Mouse (Mus musculus) CH12.LX (cell line): ENCODE data around the gene Smim6. TPM values are rescaled to one million over a fixed set of nuclear protein-coding genes. Genes with fewer than 3 reads are reported as not detected.
A peak's percentile ranks its signal among the peaks of the same experiment; 100 is the strongest.

Experiments
- DNase-seq: peaks from one replicate; pipeline ENCODE4 v3.0.0-alpha.2; 2013; ENCODE audit errors: extremely low read depth
- H3K27ac ChIP-seq: 2 replicates; pipeline ENCODE4 v1.5.1; 2012; ENCODE audit warnings: low read depth, mild to moderate bottlenecking, control low read depth, moderate library complexity; ENCODE audit not compliant: insufficient read depth
- H3K27me3 ChIP-seq: replicated peaks from 2 replicates; pipeline ENCODE3; 2012; ENCODE audit warnings: inconsistent platforms
- H3K36me3 ChIP-seq, 2 experiments: replicated peaks in 1 of 2; 2 replicates each; pipeline versions ENCODE3 to v1.6.1; 2012; ENCODE audit warnings: inconsistent platforms in 1 of 2, low read length in 1 of 2, mild to moderate bottlenecking in 1 of 2, mixed read lengths in 1 of 2, moderate library complexity in 1 of 2; ENCODE audit not compliant: control insufficient read depth in 1 of 2, insufficient read depth in 1 of 2
- H3K4me1 ChIP-seq, 2 experiments: 2 replicates each; pipeline ENCODE4 v1.6.1; 2012; ENCODE audit warnings: inconsistent platforms in 1 of 2, moderate library complexity in 1 of 2; ENCODE audit not compliant: insufficient read depth in 2 of 2, control insufficient read depth in 1 of 2
- H3K4me2 ChIP-seq: 2 replicates; pipeline ENCODE4 v1.6.1; 2012; ENCODE audit warnings: low read depth, mild to moderate bottlenecking, control low read depth; ENCODE audit not compliant: poor library complexity, insufficient read depth, severe bottlenecking
- H3K4me3 ChIP-seq, 3 experiments: fragments of 150-350 bp in 1 of 3; sonication (generic) in 1 of 3; replicated peaks in 1 of 3; 2 replicates each; pipeline versions ENCODE3 to v1.5.1; 2011 to 2012; ENCODE audit warnings: low read depth in 2 of 3, low read length in 2 of 3, mild to moderate bottlenecking in 2 of 3, moderate library complexity in 2 of 3, control low read depth in 1 of 3, improper control_type of control experiment in 1 of 3, inconsistent platforms in 1 of 3, mixed read lengths in 1 of 3; ENCODE audit not compliant: poor library complexity in 1 of 3
- H3K79me2 ChIP-seq: replicated peaks from 2 replicates; pipeline ENCODE4 v1.6.1; 2012; ENCODE audit warnings: mild to moderate bottlenecking, moderate library complexity; ENCODE audit not compliant: control insufficient read depth, poor library complexity, insufficient read depth, severe bottlenecking; ENCODE audit errors: extremely low read depth
- H3K9ac ChIP-seq: 2 replicates; pipeline ENCODE4 v1.6.1; 2012; ENCODE audit warnings: low read depth, mild to moderate bottlenecking, control low read depth, moderate library complexity; ENCODE audit not compliant: insufficient read depth
- H3K9me3 ChIP-seq: replicated peaks from 2 replicates; pipeline ENCODE3; 2012; ENCODE audit warnings: low read length, inconsistent platforms, mixed read lengths
- BHLHE40 ChIP-seq: IDR thresholded peaks from 2 replicates; pipeline ENCODE4 v1.6.1; 2011; ENCODE audit warnings: mild to moderate bottlenecking, low read depth, low read length, improper control_type of control experiment
- CHD1 ChIP-seq: IDR thresholded peaks from 2 replicates; pipeline ENCODE4 v1.6.1; 2012; ENCODE audit warnings: low read depth, low read length, improper control_type of control experiment, inconsistent platforms
- CHD2 ChIP-seq: IDR thresholded peaks from 2 replicates; pipeline ENCODE4 v1.6.1; 2011; ENCODE audit warnings: low read length, improper control_type of control experiment
- CTCF ChIP-seq, 2 experiments: IDR thresholded peaks in 1 of 2; conservative IDR thresholded peaks in 1 of 2; 2 replicates each; pipeline ENCODE4 v1.5.1; 2011 to 2012; ENCODE audit warnings: low read depth in 2 of 2, low read length in 2 of 2, improper control_type of control experiment in 1 of 2, inconsistent platforms in 1 of 2, mild to moderate bottlenecking in 1 of 2, moderate library complexity in 1 of 2
- E2F4 ChIP-seq: IDR thresholded peaks from 2 replicates; pipeline ENCODE4 v1.6.1; 2011; ENCODE audit warnings: low read depth, low read length, improper control_type of control experiment; ENCODE audit not compliant: insufficient replicate concordance
- ELF1 ChIP-seq: IDR thresholded peaks from 2 replicates; pipeline ENCODE4 v1.6.1; 2014; ENCODE audit warnings: low read depth, mild to moderate bottlenecking, inconsistent platforms, low read length, improper control_type of control experiment
- EP300 ChIP-seq: IDR thresholded peaks from 2 replicates; pipeline ENCODE4 v1.6.1; 2011; ENCODE audit warnings: low read length, improper control_type of control experiment
- ETS1 ChIP-seq: conservative IDR thresholded peaks from 2 replicates; pipeline ENCODE4 v1.6.1; 2012; ENCODE audit warnings: low read depth, mild to moderate bottlenecking, inconsistent platforms, low read length, improper control_type of control experiment, moderate library complexity
- GABPA ChIP-seq: IDR thresholded peaks from 2 replicates; pipeline ENCODE4 v1.6.1; 2012; ENCODE audit warnings: low read depth, low read length, improper control_type of control experiment, inconsistent platforms; ENCODE audit not compliant: insufficient replicate concordance
- HCFC1 ChIP-seq: IDR thresholded peaks from 2 replicates; pipeline ENCODE4 v1.6.1; 2012; ENCODE audit warnings: low read depth, mild to moderate bottlenecking, inconsistent platforms, low read length, improper control_type of control experiment
- IRF4 ChIP-seq: IDR thresholded peaks from 2 replicates; pipeline ENCODE4 v1.6.1; 2014; ENCODE audit warnings: low read depth, mild to moderate bottlenecking, inconsistent platforms, low read length, improper control_type of control experiment
- JUN ChIP-seq: IDR thresholded peaks from 2 replicates; pipeline ENCODE4 v1.6.1; 2011; ENCODE audit warnings: low read depth, mild to moderate bottlenecking, low read length, improper control_type of control experiment, moderate library complexity; ENCODE audit not compliant: insufficient read depth
- JUND ChIP-seq: conservative IDR thresholded peaks from 2 replicates; pipeline ENCODE4 v1.6.1; 2011; ENCODE audit warnings: low read depth, low read length, improper control_type of control experiment
- KAT2A ChIP-seq: IDR thresholded peaks from 2 replicates; pipeline ENCODE4 v1.6.1; 2012; ENCODE audit warnings: low read length, improper control_type of control experiment, inconsistent platforms; ENCODE audit not compliant: insufficient replicate concordance
- MAFK ChIP-seq: IDR thresholded peaks from 2 replicates; pipeline ENCODE4 v1.6.1; 2011; ENCODE audit warnings: low read length, improper control_type of control experiment; ENCODE audit not compliant: insufficient replicate concordance
- MAX ChIP-seq: IDR thresholded peaks from 2 replicates; pipeline ENCODE4 v1.6.1; 2011; ENCODE audit warnings: low read length, improper control_type of control experiment
- MAZ ChIP-seq: IDR thresholded peaks from 2 replicates; pipeline ENCODE4 v1.6.1; 2012; ENCODE audit warnings: low read depth, mild to moderate bottlenecking, inconsistent platforms, low read length, improper control_type of control experiment, moderate library complexity
- MEF2A ChIP-seq: IDR thresholded peaks from 2 replicates; pipeline ENCODE4 v1.6.1; 2014; ENCODE audit warnings: low read depth, mild to moderate bottlenecking, inconsistent platforms, low read length, improper control_type of control experiment, borderline replicate concordance
- MXI1 ChIP-seq: IDR thresholded peaks from 2 replicates; pipeline ENCODE4 v1.6.1; 2011; ENCODE audit warnings: mild to moderate bottlenecking, low read depth, low read length, improper control_type of control experiment
- MYC ChIP-seq: IDR thresholded peaks from 2 replicates; pipeline ENCODE4 v1.6.1; 2011; ENCODE audit warnings: low read depth, mild to moderate bottlenecking, improper control_type of control experiment, low read length
- NELFE ChIP-seq: IDR thresholded peaks from 2 replicates; pipeline ENCODE4 v1.6.1; 2011; ENCODE audit warnings: low read depth, low read length, improper control_type of control experiment
- NRF1 ChIP-seq: IDR thresholded peaks from 2 replicates; pipeline ENCODE4 v1.6.1; 2014; ENCODE audit warnings: low read depth, mild to moderate bottlenecking, inconsistent platforms, low read length, improper control_type of control experiment, moderate library complexity
- PAX5 ChIP-seq: IDR thresholded peaks from 2 replicates; pipeline ENCODE4 v1.6.1; 2012; ENCODE audit warnings: low read length, inconsistent platforms, mixed read lengths
- POLR2A ChIP-seq: IDR thresholded peaks from 2 replicates; pipeline ENCODE4 v1.6.1; 2011; ENCODE audit warnings: low read depth, mild to moderate bottlenecking, improper control_type of control experiment, low read length
- POLR2AphosphoS2 ChIP-seq: IDR thresholded peaks from 2 replicates; pipeline ENCODE4 v1.6.1; 2011; ENCODE audit warnings: low read depth, low read length, improper control_type of control experiment
- RAD21 ChIP-seq: IDR thresholded peaks from 2 replicates; pipeline ENCODE4 v1.6.1; 2011; ENCODE audit warnings: low read depth, mild to moderate bottlenecking, low read length, improper control_type of control experiment, moderate library complexity
- RCOR1 ChIP-seq: conservative IDR thresholded peaks from 2 replicates; pipeline ENCODE4 v1.6.1; 2012; ENCODE audit warnings: low read depth, mild to moderate bottlenecking, inconsistent platforms, low read length, improper control_type of control experiment
- SIN3A ChIP-seq: IDR thresholded peaks from 2 replicates; pipeline ENCODE4 v1.6.1; 2012; ENCODE audit warnings: low read length, improper control_type of control experiment, inconsistent platforms
- SMC3 ChIP-seq: IDR thresholded peaks from 2 replicates; pipeline ENCODE4 v1.6.1; 2011; ENCODE audit warnings: low read depth, low read length, improper control_type of control experiment
- TBP ChIP-seq: conservative IDR thresholded peaks from 2 replicates; pipeline ENCODE4 v1.6.1; 2011; ENCODE audit warnings: low read depth, low read length, improper control_type of control experiment
- TCF12 ChIP-seq: IDR thresholded peaks from 2 replicates; pipeline ENCODE4 v1.6.1; 2014; ENCODE audit warnings: low read depth, mild to moderate bottlenecking, inconsistent platforms, low read length, improper control_type of control experiment
- UBTF ChIP-seq: IDR thresholded peaks from 2 replicates; pipeline ENCODE4 v1.6.1; 2012; ENCODE audit warnings: low read depth, mild to moderate bottlenecking, inconsistent platforms, low read length, improper control_type of control experiment, moderate library complexity
- USF1 ChIP-seq: IDR thresholded peaks from 2 replicates; pipeline ENCODE4 v1.6.1; 2014; ENCODE audit warnings: low read depth, mild to moderate bottlenecking, inconsistent platforms, low read length, improper control_type of control experiment
- USF2 ChIP-seq: conservative IDR thresholded peaks from 2 replicates; pipeline ENCODE4 v1.6.1; 2011; ENCODE audit warnings: low read depth, low read length, improper control_type of control experiment
- ZC3H11A ChIP-seq: IDR thresholded peaks from 2 replicates; pipeline ENCODE4 v1.6.1; 2012; ENCODE audit warnings: low read depth, mild to moderate bottlenecking, inconsistent platforms, low read length, improper control_type of control experiment
- ZKSCAN1 ChIP-seq: IDR thresholded peaks from 2 replicates; pipeline ENCODE4 v1.6.1; 2012; ENCODE audit warnings: low read depth, inconsistent platforms, low read length, improper control_type of control experiment, borderline replicate concordance
- ZMIZ1 ChIP-seq: IDR thresholded peaks from 2 replicates; pipeline ENCODE4 v1.6.1; 2012; ENCODE audit warnings: low read depth, mild to moderate bottlenecking, inconsistent platforms, low read length, improper control_type of control experiment
- ZNF384 ChIP-seq: IDR thresholded peaks from 2 replicates; pipeline ENCODE4 v1.6.1; 2012; ENCODE audit warnings: low read depth, low read length, improper control_type of control experiment, inconsistent platforms
- dilution Hi-C: fragments of 300-500 bp; cut with MboI; formaldehyde crosslinking; loops from 2 replicates; pipeline ENCODE4 v1.14.3; 2020; ENCODE audit warnings: low sequenced_read_pairs; ENCODE audit not compliant: extremely low pct_unique_long_range_greater_than_20kb, extremely low pct_ligation_motif_present
- in situ Hi-C: fragments of 300-500 bp; cut with MboI; formaldehyde crosslinking; loops from 3 replicates; pipeline ENCODE4 v1.14.3; 2019; ENCODE audit warnings: low sequenced_read_pairs, low pct_ligation_motif_present, low pct_unique_long_range_greater_than_20kb, mixed read lengths
- polyA plus RNA-seq: library from polyadenylated mRNA; unstranded; fragments of >175 nt; gene quantifications from 2 replicates; pipeline ENCODE4 v1.2.1, GENCODE M21; 2012; ENCODE audit warnings: low read depth; ENCODE audit not compliant: insufficient read length
- total RNA-seq, 2 experiments: library from RNA; depleted of rRNA; stranded (reverse); fragments of 300-350 nt in 1 of 2; fragments of >200 nt in 1 of 2; gene quantifications; 2 replicates each; pipeline ENCODE4 v1.2.3; 2012 to 2014

Smim6 gene
- total and polyA plus RNA-seq, 3 experiments, result 0.21 to 0.56 TPM; not detected in 1

GRCm38 (mm10) chr11:115933108-115933746, 21.4 kb downstream of the Smim6 start, which contains the start of the genes Sap30bp and Recql5:
TSS of gene Sap30bp (plus strand) at chr11:115933282.
TSS of gene Recql5 (minus strand) at chr11:115933477.
- H3K9me3 ChIP-seq, result no peaks in the 10 kb centered on the region
- H3K4me1 ChIP-seq, result peaks cover 25 to 61% of the 10 kb centered on the region in 2 experiments
- H3K27me3 ChIP-seq, result no peaks in the 10 kb centered on the region
- peak within 1 kb of the TSS; percentile 38 for H3K27ac ChIP-seq
- TF ChIP-seq CHD1 (no peak), ELF1 (peak; percentile 100), ETS1 (no peak), JUN (peak; percentile 74), ZC3H11A (no peak), IRF4 (peak; percentile 78), E2F4 (peak; percentile 73; the same call in 1 of the 2 replicates), MXI1 (peak; percentile 95), ZKSCAN1 (no peak), MAZ (peak; percentile 74), SIN3A (peak; percentile 100), RAD21 (no peak), PAX5 (no peak), MAX (peak; percentile 82), SMC3 (no peak), POLR2A (peak; percentile 91), MAFK (no peak; the same call in 1 of the 2 replicates), GABPA (peak; percentile 40; the same call in 1 of the 2 replicates), RCOR1 (no peak), POLR2AphosphoS2 (peak; percentile 81; the same call in 1 of the 2 replicates), MEF2A (peak; percentile 98), JUND (peak; percentile 78), ZNF384 (no peak), NRF1 (peak; percentile 51), TCF12 (peak; percentile 75; the same call in 1 of the 2 replicates), CTCF (conservative IDR thresholded peaks at IDR 0.05 in 1 of 2, IDR thresholded peaks at IDR 0.05 in 1 of 2; ENCODE audit: low read depth in 2 of 2, low read length in 2 of 2) (no peak), TBP (peak; percentile 91), ZMIZ1 (peak; percentile 77; the same call in 1 of the 2 replicates), EP300 (no peak), USF1 (no peak), KAT2A (peak; percentile 91; the same call in 1 of the 2 replicates), MYC (peak; percentile 81), HCFC1 (peak; percentile 96), USF2 (no peak), UBTF (no peak), NELFE (peak; percentile 84), BHLHE40 (peak; percentile 55), CHD2 (peak; percentile 92)
- peak; percentile 100 for DNase-seq
- H3K79me2 ChIP-seq, result peaks cover 48% of the 10 kb centered on the region
- H3K4me2 ChIP-seq, result peak within 1 kb of the TSS; percentile 99
- in situ Hi-C loops (loop anchor here (5.0 kb wide), 1 partner anchor 74 kb away; no protein-coding TSS in a partner anchor), dilution Hi-C loops (no loop called here)
- peaks cover 24 to 44% of the 10 kb centered on the region in 2 experiments for H3K36me3 ChIP-seq
- peak within 1 kb of the TSS; percentile 82 to 96 (median 93) for H3K4me3 ChIP-seq
- peak within 1 kb of the TSS; percentile 88 for H3K9ac ChIP-seq
